Mouse (Mus musculus): ENCODE results near the gene Gp5. TPM values are rescaled to one million over a fixed set of nuclear protein-coding genes. Genes with fewer than 3 reads are reported as not detected.

Gene Gp5
- polyA plus RNA-seq, 1 experiment = 0.11 TPM

Other genes with a start within 250 kb of the Gp5 start
- gene Hes1, start 246.4 kb downstream of the Gp5 start, polyA plus RNA-seq (2012; rRNA removed) = 56.2 and 60.5 TPM in 2 replicates
- 0.38 and 0.44 TPM in 2 replicates for gene Cpn2, start 43.3 kb downstream of the Gp5 start, polyA plus RNA-seq (2012; rRNA removed)
- gene Lrrc15, start 27.5 kb downstream of the Gp5 start, polyA plus RNA-seq (2012; rRNA removed) = 0.02 and 0.03 TPM in 2 replicates
- gene Atp13a3, start 95.2 kb upstream of the Gp5 start, polyA plus RNA-seq (2012; rRNA removed) = 16.3 and 27.6 TPM in 2 replicates
- 2.6 and 4.0 TPM in 2 replicates for gene Tmem44, start 240.1 kb upstream of the Gp5 start, polyA plus RNA-seq (2012; rRNA removed)

Data from large intestine, adult 2 months (tissue).